Mouse (Mus musculus) central nervous system, embryonic 18 days (tissue): ENCODE measurements around the gene Pimreg. TPM values are rescaled to one million over a fixed set of nuclear protein-coding genes. Genes with fewer than 3 reads are reported as not detected.

ENCODE experiments used
- polyA plus RNA-seq: library from polyadenylated mRNA; depleted of rRNA; stranded (reverse); fragments of >200 nt; gene quantifications from 2 replicates; pipeline ENCODE4 v1.2.3, GENCODE M21; 2012; rRNA removed

Pimreg gene
- polyA plus RNA-seq, result 16.1 and 16.6 TPM in 2 replicates

GRCm38 (mm10) chr11:72041768-72042607 is at the start of gene Pimreg:
TSS of gene Pimreg (plus strand) at chr11:72042032.

GRCm38 (mm10) chr11:72037409-72037808 is 4.4 kb upstream of the Pimreg start, which contains the start of gene Aipl1:
TSS of gene Aipl1 (minus strand) at chr11:72037509.

Other genes starting within 250 kb of the Pimreg start
- gene Aipl1, start 4.5 kb upstream of the Pimreg start, polyA plus RNA-seq, result 0.19 and 0.40 TPM in 2 replicates
- gene Pitpnm3, start 93.7 kb downstream of the Pimreg start, polyA plus RNA-seq, result 17.0 and 18.0 TPM in 2 replicates
- gene Gm43951, start 164.8 kb downstream of the Pimreg start, polyA plus RNA-seq, result 5.9 and 6.8 TPM in 2 replicates
- gene 4933427D14Rik, start 165.4 kb downstream of the Pimreg start, polyA plus RNA-seq, result 34.7 and 37.4 TPM in 2 replicates
- 96.2 and 97.3 TPM in 2 replicates for gene Txndc17, start 165.5 kb downstream of the Pimreg start, polyA plus RNA-seq
- gene Med31, start 173.6 kb downstream of the Pimreg start, polyA plus RNA-seq, result 42.3 and 44.2 TPM in 2 replicates
- 3.8 and 4.1 TPM in 2 replicates for gene Slc13a5, start 225.2 kb downstream of the Pimreg start, polyA plus RNA-seq